Mouse (Mus musculus): ENCODE data around the gene Ube2cbp. TPM values are rescaled to one million over a fixed set of nuclear protein-coding genes. Genes with fewer than 3 reads are reported as not detected.

The Ube2cbp gene
- total and polyA plus RNA-seq, 3 experiments, result 3.3 to 6.4 (median 5.5) TPM

- H3K4me2 ChIP-seq (ENCODE audit: insufficient read depth, low read depth, poor library complexity, severe bottlenecking), result no peak overlapping the region
- no peak overlapping the region for H3K4me3 ChIP-seq (replicated peaks in 1 of 3; ENCODE audit: low read depth in 2 of 3, low read length in 2 of 3, poor library complexity in 1 of 3)
- H3K36me3 ChIP-seq (replicated peaks in 1 of 2; ENCODE audit: control insufficient read depth in 1 of 2, insufficient read depth in 1 of 2, low read length in 1 of 2), result no peaks in the 10 kb centered on the region
- H3K27me3 ChIP-seq (replicated peaks), result no peaks in the 10 kb centered on the region
- no peak for DNase-seq (ENCODE audit: extremely low read depth)
- TF ChIP-seq HCFC1 (IDR thresholded peaks at IDR 0.05; ENCODE audit: low read depth, low read length) (no peak), NRF1 (IDR thresholded peaks at IDR 0.05; ENCODE audit: low read depth, low read length) (no peak), MAX (IDR thresholded peaks at IDR 0.05; ENCODE audit: low read length) (no peak)
- dilution Hi-C loops (cut with MboI; ENCODE audit: extremely low pct_ligation_motif_present, extremely low pct_unique_long_range_greater_than_20kb, low sequenced_read_pairs), result no loop called here
- no peaks in the 10 kb centered on the region for H3K4me1 ChIP-seq (ENCODE audit: control insufficient read depth in 1 of 2, insufficient read depth in 2 of 2)
- H3K27ac ChIP-seq (ENCODE audit: insufficient read depth, low read depth), result no peak overlapping the region
- H3K9ac ChIP-seq (ENCODE audit: insufficient read depth, low read depth), result no peak overlapping the region
- no peaks in the 10 kb centered on the region for H3K9me3 ChIP-seq (replicated peaks; ENCODE audit: low read length)
- no peaks in the 10 kb centered on the region for H3K79me2 ChIP-seq (replicated peaks; ENCODE audit: control insufficient read depth, extremely low read depth, insufficient read depth, poor library complexity, severe bottlenecking)
- in situ Hi-C loops (cut with MboI; ENCODE audit: low pct_ligation_motif_present, low pct_unique_long_range_greater_than_20kb, low sequenced_read_pairs), result no loop called here
Observed at GRCm38 (mm10) chr9:86266658-86267057, 198.1 kb downstream of the Ube2cbp start.

Other genes with a start within 250 kb of the Ube2cbp start
- gene Dop1a, start 2.2 kb upstream of the Ube2cbp start, total RNA-seq (2012; rRNA removed), result 19.0 and 19.4 TPM in 2 replicates
- gene Dop1a, start 2.2 kb upstream of the Ube2cbp start, total RNA-seq (2014; rRNA removed), result 16.1 and 18.2 TPM in 2 replicates
- gene Dop1a, start 2.2 kb upstream of the Ube2cbp start, polyA plus RNA-seq (2012; ENCODE audit: insufficient read length, low read depth), result 15.0 and 18.7 TPM in 2 replicates
- gene Pgm3, start 106.9 kb upstream of the Ube2cbp start, total RNA-seq (2012; rRNA removed), result 28.8 and 29.3 TPM in 2 replicates
- 27.4 and 28.5 TPM in 2 replicates for gene Pgm3, start 106.9 kb upstream of the Ube2cbp start, total RNA-seq (2014; rRNA removed)
- gene Pgm3, start 106.9 kb upstream of the Ube2cbp start, polyA plus RNA-seq (2012; ENCODE audit: insufficient read length, low read depth), result 31.5 and 32.1 TPM in 2 replicates
- 1.7 TPM in 2 replicates for gene Rwdd2a, start 107.0 kb upstream of the Ube2cbp start, total RNA-seq (2012; rRNA removed)
- 2.8 and 2.9 TPM in 2 replicates for gene Rwdd2a, start 107.0 kb upstream of the Ube2cbp start, total RNA-seq (2014; rRNA removed)
- 2.1 and 2.2 TPM in 2 replicates for gene Rwdd2a, start 107.0 kb upstream of the Ube2cbp start, polyA plus RNA-seq (2012; ENCODE audit: insufficient read length, low read depth)
- gene Me1, start 231.0 kb upstream of the Ube2cbp start, total RNA-seq (2012; rRNA removed), result 6.7 and 9.4 TPM in 2 replicates
- gene Me1, start 231.0 kb upstream of the Ube2cbp start, total RNA-seq (2014; rRNA removed), result 16.7 TPM in 2 replicates
- 38.6 and 39.9 TPM in 2 replicates for gene Me1, start 231.0 kb upstream of the Ube2cbp start, polyA plus RNA-seq (2012; ENCODE audit: insufficient read length, low read depth)

All from CH12.LX (cell line).